Mouse (Mus musculus) ES-Bruce4 (cell line): ENCODE data around the gene Slc7a1. TPM values are rescaled to one million over a fixed set of nuclear protein-coding genes. Genes with fewer than 3 reads are reported as not detected.

Experiments used
- H3K27ac ChIP-seq: 2 replicates; pipeline ENCODE4 v1.5.1; 2012; ENCODE audit warnings: low read length, inconsistent platforms; ENCODE audit not compliant: insufficient read depth
- H3K27me3 ChIP-seq: 2 replicates; pipeline ENCODE4 v1.6.1; 2012; ENCODE audit warnings: mild to moderate bottlenecking, low read length, inconsistent platforms; ENCODE audit not compliant: control insufficient read depth, poor library complexity, insufficient read depth, severe bottlenecking
- H3K36me3 ChIP-seq: 2 replicates; pipeline ENCODE4 v1.6.1; 2012; ENCODE audit warnings: inconsistent platforms, mild to moderate bottlenecking, low read length, moderate library complexity; ENCODE audit not compliant: control insufficient read depth, poor library complexity, insufficient read depth, severe bottlenecking
- H3K4me1 ChIP-seq: one replicate; pipeline ENCODE4 v1.8.1; 2011; ENCODE audit warnings: low read length; ENCODE audit not compliant: control insufficient read depth, insufficient read depth
- H3K4me3 ChIP-seq: 2 replicates; pipeline ENCODE4 v1.5.1; 2011; ENCODE audit warnings: low read depth, mild to moderate bottlenecking, low read length
- H3K9ac ChIP-seq: 2 replicates; pipeline ENCODE4 v1.6.1; 2012; ENCODE audit warnings: low read depth, mild to moderate bottlenecking, inconsistent platforms; ENCODE audit not compliant: poor library complexity, severe bottlenecking
- H3K9me3 ChIP-seq: replicated peaks from 2 replicates; pipeline ENCODE4 v1.6.1; 2012; ENCODE audit warnings: mild to moderate bottlenecking, low read length, inconsistent platforms; ENCODE audit not compliant: control insufficient read depth, poor library complexity, insufficient read depth, severe bottlenecking
- CTCF ChIP-seq: IDR thresholded peaks from one replicate; pipeline ENCODE4 v1.8.1; 2011; ENCODE audit warnings: low read depth, low read length
- EP300 ChIP-seq: IDR thresholded peaks from 2 replicates; pipeline ENCODE4 v1.6.1; 2011; ENCODE audit warnings: low read depth, low read length; ENCODE audit not compliant: insufficient read depth
- POLR2A ChIP-seq: IDR thresholded peaks from one replicate; pipeline ENCODE4 v1.8.1; 2011; ENCODE audit warnings: low read length; ENCODE audit not compliant: insufficient read depth
- polyA plus RNA-seq: library from polyadenylated mRNA; stranded (reverse); fragments of >200 nt; gene quantifications from 2 replicates; pipeline ENCODE4 v1.2.4, GENCODE M21; 2011; ENCODE audit warnings: low read depth; ENCODE audit not compliant: missing spikeins, insufficient read depth, insufficient read length

Slc7a1 gene
- polyA plus RNA-seq, 1 experiment: 27.1 TPM

- Histone ChIP-seq H3K36me3 (peaks cover 14% of the 10 kb centered on the region), H3K4me1 (no peaks in the 10 kb centered on the region), H3K9me3 (no peaks in the 10 kb centered on the region), H3K27me3 (no peaks in the 10 kb centered on the region), H3K27ac (no peak overlapping the region), H3K9ac (no peak overlapping the region), H3K4me3 (no peak overlapping the region)
- TF ChIP-seq EP300: no peak
- no peak for TF ChIP-seq POLR2A
- no peak for TF ChIP-seq CTCF
Measured at GRCm38 (mm10) chr5:148349327-148350011, 50.2 kb downstream of the Slc7a1 start.

GRCm38 (mm10) chr5:148348153-148348552 lies 51.6 kb downstream of the Slc7a1 start:
- no peak overlapping the region for H3K4me3 ChIP-seq
- peaks cover 10% of the 10 kb centered on the region for H3K36me3 ChIP-seq
- no peaks in the 10 kb centered on the region for H3K9me3 ChIP-seq
- TF ChIP-seq CTCF: no peak
- no peak for TF ChIP-seq EP300
- no peak for TF ChIP-seq POLR2A
- H3K27me3 ChIP-seq: no peaks in the 10 kb centered on the region
- H3K9ac ChIP-seq: no peak overlapping the region
- no peak overlapping the region for H3K27ac ChIP-seq
- no peaks in the 10 kb centered on the region for H3K4me1 ChIP-seq

- TF ChIP-seq EP300 (no peak), POLR2A (no peak), CTCF (peak; percentile 75)
- H3K9me3 ChIP-seq: no peaks in the 10 kb centered on the region
- H3K27ac ChIP-seq: no peak overlapping the region
- H3K4me1 ChIP-seq: no peaks in the 10 kb centered on the region
- H3K4me3 ChIP-seq: no peak overlapping the region
- H3K36me3 ChIP-seq: peaks cover 10% of the 10 kb centered on the region
- H3K9ac ChIP-seq: no peak overlapping the region
- H3K27me3 ChIP-seq: no peaks in the 10 kb centered on the region
Measured at GRCm38 (mm10) chr5:148346543-148346942, 53.2 kb downstream of the Slc7a1 start.

- Histone ChIP-seq H3K36me3 (peaks cover 20% of the 10 kb centered on the region), H3K9me3 (no peaks in the 10 kb centered on the region), H3K27ac (no peak overlapping the region), H3K9ac (no peak overlapping the region), H3K4me1 (no peaks in the 10 kb centered on the region), H3K27me3 (no peaks in the 10 kb centered on the region), H3K4me3 (no peak overlapping the region)
- TF ChIP-seq EP300 (no peak), POLR2A (no peak), CTCF (no peak)
Measured at GRCm38 (mm10) chr5:148344374-148344773, 55.3 kb downstream of the Slc7a1 start.

- Histone ChIP-seq H3K9ac (no peak overlapping the region), H3K4me3 (no peak overlapping the region), H3K4me1 (no peaks in the 10 kb centered on the region), H3K9me3 (no peaks in the 10 kb centered on the region), H3K27me3 (no peaks in the 10 kb centered on the region), H3K27ac (no peak overlapping the region), H3K36me3 (peaks cover 20% of the 10 kb centered on the region)
- no peak for TF ChIP-seq POLR2A
- TF ChIP-seq CTCF: no peak
- TF ChIP-seq EP300: no peak
Measured at GRCm38 (mm10) chr5:148342061-148342741, 57.5 kb downstream of the Slc7a1 start.

- Histone ChIP-seq H3K4me3 (no peak overlapping the region), H3K36me3 (peaks cover 15% of the 10 kb centered on the region), H3K9me3 (no peaks in the 10 kb centered on the region), H3K9ac (no peak overlapping the region), H3K27me3 (no peaks in the 10 kb centered on the region), H3K27ac (no peak overlapping the region), H3K4me1 (no peaks in the 10 kb centered on the region)
- TF ChIP-seq EP300 (no peak), CTCF (no peak), POLR2A (no peak)
Measured at GRCm38 (mm10) chr5:148339126-148339525, 60.6 kb downstream of the Slc7a1 start.
